Mouse (Mus musculus) hindbrain, embryonic 11.5 days (tissue): ENCODE measurements around the gene Lta. TPM values are rescaled to one million over a fixed set of nuclear protein-coding genes. Genes with fewer than 3 reads are reported as not detected.
A peak's percentile ranks its signal among the peaks of the same experiment; 100 is the strongest.

ENCODE experiments used
- ATAC-seq: fragments of 200-750 bp; cut with Nextera tagmentation; 2 replicates; pipeline ENCODE4 v1.8.0; 2017; ENCODE audit warnings: mild to moderate bottlenecking, moderate TSS enrichment, moderate library complexity; ENCODE audit not compliant: low FRiP score
- DNase-seq: peaks from one replicate; pipeline ENCODE4 v3.0.0-alpha.2; 2015; ENCODE audit warnings: low spot score
- H3K27ac ChIP-seq: fragments of 300-500 bp; sonication (generic); 2 replicates; pipeline ENCODE4 v1.5.1; 2014; ENCODE audit warnings: mild to moderate bottlenecking, low read depth, low read length
- H3K27me3 ChIP-seq: fragments of 300-500 bp; sonication (generic); 2 replicates; pipeline ENCODE4 v1.6.1; 2014; ENCODE audit warnings: mild to moderate bottlenecking, low read length, moderate library complexity, mixed read lengths; ENCODE audit not compliant: control insufficient read depth, insufficient read depth
- H3K36me3 ChIP-seq: fragments of 300-500 bp; sonication (generic); 2 replicates; pipeline ENCODE4 v1.6.1; 2014; ENCODE audit warnings: mild to moderate bottlenecking, low read length, moderate library complexity, mixed read lengths; ENCODE audit not compliant: control insufficient read depth, insufficient read depth
- H3K4me1 ChIP-seq: fragments of 300-500 bp; sonication (generic); replicated peaks from 2 replicates; pipeline ENCODE4 v1.6.1; 2014; ENCODE audit warnings: low read length, mixed read lengths; ENCODE audit not compliant: control insufficient read depth, insufficient read depth
- H3K4me2 ChIP-seq: fragments of 300-500 bp; sonication (generic); replicated peaks from 2 replicates; pipeline ENCODE4 v1.6.1; 2014; ENCODE audit warnings: mild to moderate bottlenecking, low read depth, low read length
- H3K4me3 ChIP-seq: fragments of 300-500 bp; sonication (generic); 2 replicates; pipeline ENCODE4 v1.5.1; 2014; ENCODE audit warnings: low read depth, low read length
- H3K9ac ChIP-seq: fragments of 300-500 bp; sonication (generic); 2 replicates; pipeline ENCODE4 v1.6.1; 2014; ENCODE audit warnings: low read depth, low read length
- H3K9me3 ChIP-seq: fragments of 300-500 bp; sonication (generic); 2 replicates; pipeline ENCODE4 v1.6.1; 2016; ENCODE audit warnings: low read length; ENCODE audit not compliant: control insufficient read depth
- WGBS: fragments of 180-500 bp; shearing (Covaris S2); extraction: QIAGEN DNeasy Blood & Tissue Kit; methylation state at CpG from one replicate; pipeline ENCODE4 v1.1.7; 2014; 5-methylcytosine and 5-hydroxymethylcytosine counted together
- polyA plus RNA-seq: library from polyadenylated mRNA; unstranded; fragments of >200 nt; fragmentation: Nextera tagmentation; extraction: Ambion mirVana; gene quantifications from 2 replicates; pipeline ENCODE4 v1.2.1, GENCODE M21; 2014

Lta gene
- polyA plus RNA-seq, 1 experiment from 2014 or later = not detected

DNA sequence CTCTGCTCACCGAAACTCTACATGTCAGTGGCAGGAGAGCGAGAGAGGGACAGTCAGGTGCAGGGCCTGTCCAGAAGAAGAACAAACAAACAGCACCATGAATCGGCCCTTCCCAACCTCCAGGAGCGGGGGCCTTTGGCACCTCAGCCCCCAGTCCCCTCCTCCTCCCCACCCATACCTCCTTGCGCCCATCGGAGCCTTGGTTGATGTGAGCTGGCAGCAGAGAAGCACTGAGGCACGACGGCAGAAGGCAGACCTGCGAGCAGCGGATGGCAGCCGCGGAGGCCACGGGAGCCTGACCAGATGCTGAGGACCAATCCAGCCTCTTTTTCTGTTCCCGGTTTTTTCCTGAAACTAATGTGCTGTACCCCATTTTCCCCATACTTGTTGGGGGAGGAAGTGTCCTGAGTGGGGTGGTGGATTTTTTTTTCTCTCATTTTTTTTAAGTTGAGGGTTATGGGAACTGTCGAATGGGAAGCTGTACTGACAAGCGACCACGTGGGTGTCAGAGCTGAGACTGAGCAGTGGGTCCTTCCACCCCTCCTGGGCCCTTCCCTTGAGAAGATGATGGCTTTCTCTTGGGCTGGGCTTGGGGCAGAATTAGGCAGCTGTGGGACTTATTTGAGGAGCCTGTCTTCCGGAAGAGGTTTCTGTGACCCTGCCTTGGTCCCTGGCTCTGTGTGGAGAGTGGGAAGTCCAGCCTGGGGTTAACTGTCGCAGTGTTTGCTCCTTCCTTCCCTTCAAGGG is 44.5 kb upstream of the Lta start:
- Histone ChIP-seq H3K9me3 (no peaks in the 10 kb centered on the region), H3K9ac (no peak overlapping the region), H3K36me3 (peaks cover 63% of the 10 kb centered on the region), H3K4me1 (peaks cover 10% of the 10 kb centered on the region; the same call in 1 of the 2 replicates), H3K4me3 (no peak overlapping the region), H3K27me3 (no peaks in the 10 kb centered on the region), H3K27ac (no peak overlapping the region), H3K4me2 (no peak overlapping the region)
- 88% methylated on average over 19 of the region's 19 CpGs for WGBS
- DNase-seq (no peak), ATAC-seq (no peak)

DNA sequence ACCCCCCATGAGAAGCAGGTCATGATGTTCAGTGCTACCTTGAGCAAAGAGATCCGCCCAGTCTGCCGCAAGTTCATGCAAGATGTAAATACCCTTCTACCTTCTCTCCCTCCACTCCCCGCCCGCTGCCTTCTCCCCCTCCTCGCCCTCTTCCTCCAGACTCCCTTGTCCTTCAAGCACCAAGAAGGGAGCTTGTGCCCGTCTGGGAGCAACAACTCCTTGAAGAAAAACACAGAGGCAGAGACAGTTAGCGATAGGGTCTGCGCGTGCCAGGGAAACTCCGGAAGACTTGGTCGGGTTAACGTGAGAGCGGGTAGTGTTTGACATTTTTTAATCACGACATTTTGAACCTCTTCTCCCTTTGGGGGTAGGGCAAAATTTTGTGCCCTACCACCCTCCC is 43.8 kb upstream of the Lta start:
- no peak overlapping the region for H3K9ac ChIP-seq

DNA sequence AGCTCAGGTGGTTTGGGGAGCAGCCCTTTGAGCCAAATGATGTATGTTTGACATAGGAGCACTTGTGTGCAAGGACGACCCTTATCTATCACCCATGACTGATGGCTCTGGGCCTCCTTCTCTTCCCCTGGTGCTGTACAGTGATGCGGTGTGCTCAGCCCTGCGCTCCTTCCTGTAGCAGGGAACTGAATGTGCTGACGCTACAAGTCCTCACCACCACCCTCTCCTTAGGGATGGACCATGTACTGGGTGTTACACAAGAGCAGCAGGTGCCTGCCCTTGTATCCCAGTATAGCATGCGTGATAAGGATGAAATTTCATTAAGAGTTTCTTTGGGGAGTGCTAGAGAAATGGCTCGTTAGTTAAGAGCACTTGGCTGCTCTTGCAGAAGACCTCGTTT is 42.0 kb upstream of the Lta start:
- Histone ChIP-seq H3K4me2 (no peak overlapping the region), H3K4me1 (peaks cover 21% of the 10 kb centered on the region), H3K9me3 (no peaks in the 10 kb centered on the region), H3K27ac (no peak overlapping the region), H3K4me3 (no peak overlapping the region), H3K36me3 (peaks cover 66% of the 10 kb centered on the region), H3K9ac (no peak overlapping the region), H3K27me3 (no peaks in the 10 kb centered on the region)
- DNase-seq = no peak
- no peak for ATAC-seq
- WGBS = 89% methylated on average over 7 of the region's 7 CpGs

More for the DNA sequence above, 43.8 kb upstream of the Lta start:
- peaks cover 70% of the 10 kb centered on the region for H3K36me3 ChIP-seq
- WGBS = 90% methylated on average over 14 of the region's 14 CpGs
- no peaks in the 10 kb centered on the region for H3K27me3 ChIP-seq
- DNase-seq (no peak), ATAC-seq (no peak)
- no peak overlapping the region for H3K27ac ChIP-seq
- H3K9me3 ChIP-seq = no peaks in the 10 kb centered on the region
- no peak overlapping the region for H3K4me3 ChIP-seq
- H3K4me1 ChIP-seq = peaks cover 14% of the 10 kb centered on the region
- no peak overlapping the region for H3K4me2 ChIP-seq

DNA sequence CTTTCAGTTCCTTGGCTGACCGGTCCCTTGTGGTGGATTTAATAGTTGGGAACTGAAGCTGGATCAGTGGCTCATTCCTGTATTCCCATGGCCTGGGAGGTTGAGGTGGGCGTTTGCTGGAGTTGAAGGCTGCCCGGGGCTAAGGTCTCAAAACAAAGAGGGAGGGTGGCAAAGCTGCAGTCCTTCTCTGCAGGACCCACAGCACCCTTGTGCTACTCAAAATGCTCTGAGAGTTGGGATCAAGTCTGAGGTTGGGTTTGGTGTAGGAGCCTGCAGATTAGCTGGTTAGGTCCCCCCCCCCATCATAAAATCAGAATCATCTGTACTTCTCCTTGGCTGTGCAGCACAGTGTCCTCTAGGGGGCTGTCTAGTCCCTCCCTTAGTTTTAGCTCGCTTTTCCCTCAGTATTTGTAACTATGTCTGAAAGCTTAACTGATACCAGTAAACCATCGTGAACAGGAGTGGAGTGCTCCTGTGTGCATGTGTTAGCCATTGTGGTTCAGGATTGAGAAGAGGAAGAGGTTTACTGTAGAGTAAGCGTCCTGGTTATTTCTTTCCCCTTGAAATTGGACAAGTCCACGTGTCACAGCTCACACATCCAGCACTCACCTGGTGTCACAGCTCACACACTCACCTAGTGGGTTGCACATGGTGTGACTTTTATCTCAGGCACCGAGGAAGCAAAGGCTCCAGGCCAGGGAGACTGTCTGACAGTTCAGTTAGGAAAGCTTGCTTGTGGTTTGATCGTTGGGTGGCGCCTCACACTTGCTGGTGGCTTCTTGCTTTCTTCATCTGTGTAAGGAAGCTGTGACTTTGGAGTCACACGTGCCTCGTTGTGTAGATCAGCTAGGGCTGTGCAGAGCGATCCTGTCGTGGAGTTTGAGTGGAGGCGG is 40.8 kb upstream of the Lta start:
- H3K36me3 ChIP-seq = peaks cover 59% of the 10 kb centered on the region
- peak overlapping the region; percentile 6; the same call in 1 of the 2 replicates for H3K4me3 ChIP-seq
- no peak overlapping the region for H3K4me2 ChIP-seq
- no peak overlapping the region for H3K9ac ChIP-seq
- DNase-seq = no peak
- ATAC-seq = no peak
- H3K4me1 ChIP-seq = peaks cover 21% of the 10 kb centered on the region
- 87% methylated on average over 15 of the region's 15 CpGs for WGBS
- no peaks in the 10 kb centered on the region for H3K9me3 ChIP-seq
- H3K27ac ChIP-seq = no peak overlapping the region
- H3K27me3 ChIP-seq = no peaks in the 10 kb centered on the region

DNA sequence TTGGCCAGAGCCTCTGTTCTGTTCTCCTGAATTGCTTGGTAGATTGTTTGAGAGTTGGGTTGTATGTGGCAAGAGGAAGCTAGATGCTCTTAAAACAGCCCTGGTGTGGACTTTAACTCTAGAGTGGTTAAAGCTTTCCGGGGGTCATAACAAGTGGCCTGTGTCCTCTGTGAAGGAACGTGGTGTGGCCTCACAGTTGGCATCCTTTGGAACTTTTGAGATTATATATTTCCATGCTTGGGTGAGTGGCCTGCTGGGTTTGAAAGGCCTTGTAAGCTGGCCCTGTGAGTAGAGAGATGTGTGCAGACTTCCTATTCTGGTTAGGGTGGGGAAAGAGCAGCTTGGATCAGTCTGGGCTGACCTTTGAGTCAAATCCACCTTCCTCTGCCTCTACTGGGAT is 39.8 kb upstream of the Lta start:
- peaks cover 50% of the 10 kb centered on the region for H3K36me3 ChIP-seq
- H3K9ac ChIP-seq = no peak overlapping the region
- 0 out of 2 replicates have a peak overlapping the region, but pooled peaks have one; percentile 71 for H3K4me2 ChIP-seq
- H3K9me3 ChIP-seq = no peaks in the 10 kb centered on the region
- H3K27ac ChIP-seq = no peak overlapping the region
- no peaks in the 10 kb centered on the region for H3K27me3 ChIP-seq
- 94% methylated on average over 2 of the region's 2 CpGs for WGBS
- H3K4me1 ChIP-seq = peaks cover 24% of the 10 kb centered on the region
- ATAC-seq (no peak), DNase-seq (no peak)
- no peak overlapping the region for H3K4me3 ChIP-seq

DNA sequence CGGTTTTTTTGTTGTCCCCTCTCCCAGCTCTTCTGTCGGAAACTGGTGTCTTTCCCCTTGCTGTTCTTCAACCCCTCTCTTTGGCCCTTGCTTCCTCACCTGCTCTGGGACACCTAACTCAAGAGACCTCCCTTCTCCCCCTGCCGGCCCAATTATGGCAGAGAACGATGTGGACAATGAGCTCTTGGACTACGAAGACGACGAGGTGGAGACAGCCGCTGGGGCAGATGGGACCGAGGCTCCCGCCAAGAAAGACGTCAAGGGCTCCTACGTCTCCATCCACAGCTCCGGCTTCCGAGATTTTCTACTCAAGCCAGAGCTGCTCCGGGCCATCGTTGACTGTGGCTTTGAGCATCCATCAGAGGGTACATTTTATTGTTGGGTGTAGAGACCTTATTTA is 37.9 kb upstream of the Lta start:
- Histone ChIP-seq H3K4me1 (peaks cover 24% of the 10 kb centered on the region), H3K9ac (peak overlapping the region; percentile 100), H3K36me3 (peaks cover 37% of the 10 kb centered on the region), H3K27me3 (no peaks in the 10 kb centered on the region), H3K27ac (peak overlapping the region; percentile 98), H3K9me3 (no peaks in the 10 kb centered on the region), H3K4me2 (peak overlapping the region; percentile 71), H3K4me3 (peak overlapping the region; percentile 97)
- ATAC-seq (no peak), DNase-seq (peak; percentile 71)
- WGBS = 7% methylated on average over 16 of the region's 16 CpGs

DNA sequence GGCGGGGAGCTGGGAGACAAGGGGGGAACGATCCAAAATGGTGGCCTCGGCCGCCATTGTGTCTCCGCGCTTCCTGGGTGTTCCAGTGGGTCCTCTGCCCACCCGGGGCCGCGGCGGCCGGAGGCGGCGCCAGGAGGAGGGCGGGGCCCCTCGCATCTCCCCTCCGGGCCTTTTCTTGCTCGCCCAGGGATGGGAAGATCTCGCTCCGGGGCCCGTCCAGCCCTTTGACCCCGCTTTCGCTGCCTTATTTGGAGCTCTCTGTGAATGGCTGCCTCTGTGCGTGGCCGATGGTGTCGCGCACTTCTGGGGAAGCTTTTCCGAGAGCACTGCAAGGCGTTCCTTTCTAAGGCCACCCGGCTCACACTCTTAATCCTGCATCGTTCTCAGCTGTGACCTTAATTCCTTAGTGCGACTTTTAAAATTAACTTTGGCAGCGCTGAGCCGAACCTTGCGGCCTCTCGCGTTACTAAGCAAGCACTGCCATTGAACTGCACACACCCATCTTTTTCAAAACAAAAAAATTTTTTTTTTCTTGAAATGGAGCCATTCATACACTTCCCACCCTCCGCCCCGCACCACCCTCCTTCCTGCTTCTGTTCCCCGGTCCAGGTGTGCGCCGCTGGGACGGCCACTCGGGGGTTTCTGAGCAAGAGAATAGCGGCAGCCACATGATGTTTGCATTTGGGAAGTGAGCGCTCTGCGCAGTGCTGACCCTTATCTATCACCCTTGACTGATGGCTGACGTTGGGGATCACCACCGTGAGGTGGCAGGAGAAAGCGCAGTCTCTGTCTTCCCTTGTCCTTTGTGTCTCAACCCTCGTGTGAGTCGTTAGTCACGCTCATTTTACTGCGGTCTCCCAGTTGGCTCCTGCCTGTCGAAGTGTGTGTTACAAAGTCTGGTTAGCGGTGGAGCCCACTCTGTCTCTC is 37.1 kb upstream of the Lta start:
- Histone ChIP-seq H3K27ac (peak overlapping the region; percentile 98), H3K9ac (peak overlapping the region; percentile 100), H3K4me3 (peak overlapping the region; percentile 97), H3K27me3 (no peaks in the 10 kb centered on the region), H3K36me3 (peaks cover 32% of the 10 kb centered on the region), H3K4me1 (peaks cover 24% of the 10 kb centered on the region), H3K9me3 (no peaks in the 10 kb centered on the region), H3K4me2 (peak overlapping the region; percentile 71)
- ATAC-seq (peak; percentile 71), DNase-seq (peak; percentile 82)
- under 1% methylated on average over 55 of the region's 55 CpGs for WGBS

DNA sequence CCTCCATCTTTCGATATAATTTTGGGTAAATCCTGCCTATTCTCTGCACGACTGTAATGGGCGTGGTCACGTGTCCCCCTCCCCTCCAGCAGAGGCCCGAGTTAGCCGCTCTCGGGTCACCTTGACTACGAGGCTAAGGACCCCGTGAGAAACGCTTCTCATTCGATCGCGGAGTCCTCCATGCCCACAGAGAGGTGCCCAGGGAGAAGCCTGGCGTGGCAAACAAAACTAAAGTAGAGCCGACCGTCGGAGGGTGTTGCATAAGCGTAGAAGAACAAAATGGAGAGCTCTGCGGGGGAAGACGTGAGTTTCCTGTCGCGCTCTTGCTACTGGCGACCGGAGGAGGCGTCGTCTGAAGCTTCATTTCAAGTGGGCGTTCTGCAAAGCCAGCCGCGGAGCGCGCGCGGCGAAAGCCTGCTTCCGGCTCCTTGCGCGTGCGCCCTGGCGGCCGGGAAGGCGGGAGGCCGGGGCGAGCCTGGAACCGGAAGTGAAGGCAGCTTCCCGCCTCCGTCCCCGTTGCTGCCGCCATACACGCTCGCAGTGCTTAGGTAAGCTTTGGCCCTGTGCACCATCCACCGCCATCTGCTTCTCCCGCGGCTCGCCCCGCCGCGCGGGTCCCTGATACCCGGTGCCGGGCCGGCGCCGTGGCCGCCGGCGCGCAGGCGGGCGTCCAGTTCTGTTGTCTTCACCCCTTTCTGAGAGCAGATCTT is 36.3 kb upstream of the Lta start, which contains the start of gene Ddx39b:
Ddx39b (plus strand) TSS at position 442 of the 710 bp plus-strand sequence.
- Histone ChIP-seq H3K4me2 (peak within 1 kb of the TSS; percentile 71), H3K9ac (peak within 1 kb of the TSS; percentile 100), H3K27ac (peak within 1 kb of the TSS; percentile 98), H3K4me3 (peak within 1 kb of the TSS; percentile 97), H3K36me3 (peaks cover 24% of the 10 kb centered on the region), H3K27me3 (no peaks in the 10 kb centered on the region), H3K4me1 (peaks cover 27% of the 10 kb centered on the region), H3K9me3 (no peaks in the 10 kb centered on the region)
- DNase-seq = peak; percentile 97
- WGBS = under 1% methylated on average over 69 of the region's 69 CpGs
- ATAC-seq = peak; percentile 91
